Mouse (Mus musculus) lung, adult 2 months (tissue): Measurements from ENCODE around the gene Yipf4.

ENCODE experiments used
- CTCF ChIP-seq: fragments of 200-500 bp; IDR thresholded peaks from 2 replicates; pipeline ENCODE4 v1.5.1; 2011; ENCODE audit warnings: mild to moderate bottlenecking, low read length, control low read depth; ENCODE audit not compliant: insufficient read depth
- POLR2A ChIP-seq: fragments of 200-500 bp; IDR thresholded peaks from 2 replicates; pipeline ENCODE4 v1.6.1; 2011; ENCODE audit warnings: low read depth, mild to moderate bottlenecking, control low read depth, low read length, borderline replicate concordance; ENCODE audit errors: extremely low read depth

DNA sequence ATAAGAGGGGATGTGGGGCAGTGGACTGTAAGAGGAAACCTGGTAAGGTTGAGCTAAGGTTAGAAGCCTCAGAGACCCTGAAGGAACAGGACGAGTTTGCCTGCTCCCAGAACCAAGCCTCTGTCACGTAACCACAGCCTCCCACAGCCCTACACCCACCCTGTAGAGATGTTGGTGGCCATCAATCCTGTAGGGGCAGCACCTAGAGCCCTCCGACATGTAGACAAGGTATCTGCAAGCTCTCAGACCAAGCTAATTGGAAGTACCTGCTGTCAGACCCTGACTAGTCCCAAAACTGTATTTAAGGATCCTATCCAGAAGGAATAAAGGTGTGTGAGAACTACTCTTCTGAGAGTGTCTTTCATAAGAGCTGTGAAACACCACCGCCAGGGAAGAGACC is 33.9 kb upstream of the Yipf4 start:
- TF ChIP-seq CTCF (no peak), POLR2A (no peak)
